Mouse (Mus musculus): ENCODE measurements around the gene Cxcl1.
"Not testable (repeated sequence)": the region's sequence is repeated elsewhere in the genome, so short reads cannot be mapped to it uniquely, and the experiment has no call there.

The Cxcl1 gene

GRCm38 (mm10) chr5:90890519-90891463, at the start of gene Cxcl1:
Cxcl1 (plus strand) TSS chr5:90891241.
- DNase-seq = no peak

GRCm38 (mm10) chr5:90843891-90844290, 47.1 kb upstream of the Cxcl1 start:
- no peak for DNase-seq

GRCm38 (mm10) chr5:90850096-90850495, 40.9 kb upstream of the Cxcl1 start:
- DNase-seq = not testable (repeated sequence)

- DNase-seq = not testable (repeated sequence)
Observed at GRCm38 (mm10) chr5:90851391-90851790, 39.6 kb upstream of the Cxcl1 start.

- DNase-seq = no peak
Observed at GRCm38 (mm10) chr5:90853206-90853605, 37.8 kb upstream of the Cxcl1 start.

- no peak for DNase-seq
Observed at GRCm38 (mm10) chr5:90855308-90856230, 35.5 kb upstream of the Cxcl1 start.

- DNase-seq = no peak
Observed at GRCm38 (mm10) chr5:90857463-90857862, 33.6 kb upstream of the Cxcl1 start.

GRCm38 (mm10) chr5:90858429-90858828, 32.6 kb upstream of the Cxcl1 start:
- no peak for DNase-seq

- DNase-seq = no peak
Observed at GRCm38 (mm10) chr5:90859031-90859430, 32.0 kb upstream of the Cxcl1 start.

GRCm38 (mm10) chr5:90861876-90862375, 29.1 kb upstream of the Cxcl1 start:
- no peak for DNase-seq

- DNase-seq = no peak
Observed at GRCm38 (mm10) chr5:90866770-90867169, 24.3 kb upstream of the Cxcl1 start.

- no peak for DNase-seq
Observed at GRCm38 (mm10) chr5:90872377-90872776, 18.7 kb upstream of the Cxcl1 start.

- no peak for DNase-seq
Observed at GRCm38 (mm10) chr5:90876045-90876444, 15.0 kb upstream of the Cxcl1 start.

GRCm38 (mm10) chr5:90876471-90877172, 14.4 kb upstream of the Cxcl1 start:
- DNase-seq = no peak

- DNase-seq = no peak
Observed at GRCm38 (mm10) chr5:90877173-90877512, 13.9 kb upstream of the Cxcl1 start.

- no peak for DNase-seq
Observed at GRCm38 (mm10) chr5:90879307-90880014, 11.6 kb upstream of the Cxcl1 start.

GRCm38 (mm10) chr5:90880335-90880850, 10.6 kb upstream of the Cxcl1 start:
- DNase-seq = no peak

- no peak for DNase-seq
Observed at GRCm38 (mm10) chr5:90881021-90881420, 10.0 kb upstream of the Cxcl1 start.

- DNase-seq = no peak
Observed at GRCm38 (mm10) chr5:90881682-90882081, 9.4 kb upstream of the Cxcl1 start.

- no peak for DNase-seq
Observed at GRCm38 (mm10) chr5:90882146-90882545, 8.9 kb upstream of the Cxcl1 start.

- no peak for DNase-seq
Observed at GRCm38 (mm10) chr5:90884628-90885242, 6.3 kb upstream of the Cxcl1 start.

Data from spleen, adult 18-20 months (tissue).